Mouse (Mus musculus) heart, postnatal 0 days (tissue): ENCODE results near the gene Smpd4. TPM values are rescaled to one million over a fixed set of nuclear protein-coding genes. Genes with fewer than 3 reads are reported as not detected.

Experiments
- ATAC-seq: fragments of 200-750 bp; cut with Nextera tagmentation; 2 replicates; pipeline ENCODE4 v1.8.0; 2017; ENCODE audit warnings: low read depth, moderate number of reproducible peaks, moderate library complexity; ENCODE audit not compliant: insufficient read depth
- DNase-seq: peaks from one replicate; pipeline ENCODE4 v3.0.0-alpha.2; 2016; ENCODE audit warnings: low spot score
- H3K27ac ChIP-seq: fragments of 300-500 bp; sonication (generic); 2 replicates; pipeline ENCODE4 v1.5.1; 2014; ENCODE audit warnings: low read depth, mild to moderate bottlenecking
- H3K27me3 ChIP-seq: fragments of 300-500 bp; sonication (generic); 2 replicates; pipeline ENCODE4 v1.6.1; 2014; ENCODE audit warnings: low read length, mixed read lengths; ENCODE audit not compliant: control insufficient read depth, insufficient read depth
- H3K36me3 ChIP-seq: fragments of 300-500 bp; sonication (generic); replicated peaks from 2 replicates; pipeline ENCODE4 v1.6.1; 2014; ENCODE audit warnings: low read length, mixed read lengths; ENCODE audit not compliant: control insufficient read depth, insufficient read depth
- H3K4me1 ChIP-seq: fragments of 300-500 bp; sonication (generic); 2 replicates; pipeline ENCODE4 v1.6.1; 2014; ENCODE audit warnings: antibody characterized with exemption; ENCODE audit not compliant: control insufficient read depth, insufficient read depth
- H3K4me2 ChIP-seq: fragments of 300-500 bp; sonication (generic); 2 replicates; pipeline ENCODE4 v1.6.1; 2014; ENCODE audit warnings: low read depth, mild to moderate bottlenecking, low read length, moderate library complexity
- H3K4me3 ChIP-seq: fragments of 300-500 bp; sonication (generic); 2 replicates; pipeline ENCODE4 v1.5.1; 2014; ENCODE audit warnings: low read depth, low read length
- H3K9ac ChIP-seq: fragments of 300-500 bp; sonication (generic); replicated peaks from 2 replicates; pipeline ENCODE4 v1.6.1; 2014; ENCODE audit warnings: low read depth, low read length, mixed read lengths
- H3K9me3 ChIP-seq: fragments of 300-500 bp; sonication (generic); replicated peaks from 2 replicates; pipeline ENCODE4 v1.6.1; 2016; ENCODE audit warnings: low read length; ENCODE audit not compliant: control insufficient read depth
- CTCF ChIP-seq: IDR thresholded peaks from 2 replicates; pipeline ENCODE4 v1.5.1; 2016; ENCODE audit warnings: antibody characterized with exemption, control low read depth, low read depth
- EP300 ChIP-seq: IDR thresholded peaks from 2 replicates; pipeline ENCODE4 v1.6.1; 2016; ENCODE audit warnings: antibody characterized with exemption, low read depth
- WGBS: fragments of 180-500 bp; shearing (Covaris S2); extraction: QIAGEN DNeasy Blood & Tissue Kit; methylation state at CpG from one replicate; pipeline ENCODE4 v1.1.7; 2014; 5-methylcytosine and 5-hydroxymethylcytosine counted together
- polyA plus RNA-seq: library from polyadenylated mRNA; unstranded; fragments of >200 nt; fragmentation: Nextera tagmentation; extraction: Ambion mirVana; gene quantifications from 2 replicates; pipeline ENCODE4 v1.2.1, GENCODE M21; 2015
- total RNA-seq: library from RNA; depleted of rRNA; stranded (reverse); fragments of >200 nt; gene quantifications from 2 replicates; pipeline ENCODE4 v1.2.3, GENCODE M21; 2014; ENCODE audit warnings: low replicate concordance; rRNA removed

The Smpd4 gene
- total and polyA plus RNA-seq, 2 experiments from 2014 or later: 10.1 to 18.2 TPM

GRCm38 (mm10) chr16:17652607-17653006, 33.5 kb downstream of the Smpd4 start:
- Histone ChIP-seq H3K36me3 (peaks cover 55% of the 10 kb centered on the region), H3K27ac (no peak overlapping the region)

GRCm38 (mm10) chr16:17653601-17654000, 34.4 kb downstream of the Smpd4 start:
- peaks cover 60% of the 10 kb centered on the region for H3K36me3 ChIP-seq

More at GRCm38 (mm10) chr16:17652607-17653006, 33.5 kb downstream of the Smpd4 start:
- H3K9me3 ChIP-seq: no peaks in the 10 kb centered on the region
- TF ChIP-seq CTCF (no peak), EP300 (no peak)
- H3K9ac ChIP-seq: no peak overlapping the region
- ATAC-seq: peak; percentile 28; the same call in 1 of the 2 replicates
- H3K4me2 ChIP-seq: no peak overlapping the region
- no peaks in the 10 kb centered on the region for H3K27me3 ChIP-seq
- WGBS: 65% methylated on average over 4 of the region's 4 CpGs
- H3K4me3 ChIP-seq: no peak overlapping the region
- no peak for DNase-seq
- H3K4me1 ChIP-seq: peaks cover 5% of the 10 kb centered on the region; the same call in 1 of the 2 replicates

GRCm38 (mm10) chr16:17654188-17654795, 35.1 kb downstream of the Smpd4 start:
- no peak overlapping the region for H3K9ac ChIP-seq
- WGBS: 79% methylated on average over 4 of the region's 4 CpGs
- no peak overlapping the region for H3K27ac ChIP-seq
- no peak overlapping the region for H3K4me3 ChIP-seq
- ATAC-seq (no peak), DNase-seq (no peak)
- peaks cover 61% of the 10 kb centered on the region for H3K36me3 ChIP-seq
- H3K4me2 ChIP-seq: no peak overlapping the region
- H3K4me1 ChIP-seq: peaks cover 5% of the 10 kb centered on the region; the same call in 1 of the 2 replicates
- H3K27me3 ChIP-seq: no peaks in the 10 kb centered on the region
- TF ChIP-seq CTCF (no peak), EP300 (no peak)
- no peaks in the 10 kb centered on the region for H3K9me3 ChIP-seq

More at GRCm38 (mm10) chr16:17653601-17654000, 34.4 kb downstream of the Smpd4 start:
- TF ChIP-seq CTCF (no peak), EP300 (no peak)
- Histone ChIP-seq H3K4me1 (peaks cover 5% of the 10 kb centered on the region; the same call in 1 of the 2 replicates), H3K9me3 (no peaks in the 10 kb centered on the region), H3K4me2 (no peak overlapping the region), H3K4me3 (no peak overlapping the region), H3K9ac (no peak overlapping the region), H3K27me3 (no peaks in the 10 kb centered on the region), H3K27ac (no peak overlapping the region)
- ATAC-seq (no peak), DNase-seq (no peak)
- WGBS: 96% methylated on average over 5 of the region's 5 CpGs

GRCm38 (mm10) chr16:17656212-17656871, 37.2 kb downstream of the Smpd4 start:
- Histone ChIP-seq H3K4me1 (peaks cover 5% of the 10 kb centered on the region; the same call in 1 of the 2 replicates), H3K36me3 (peaks cover 67% of the 10 kb centered on the region), H3K27me3 (no peaks in the 10 kb centered on the region), H3K4me3 (no peak overlapping the region), H3K9ac (no peak overlapping the region), H3K27ac (no peak overlapping the region), H3K9me3 (no peaks in the 10 kb centered on the region), H3K4me2 (no peak overlapping the region)
- 38% methylated on average over 5 of the region's 5 CpGs for WGBS
- TF ChIP-seq CTCF (no peak), EP300 (no peak)
- no peak for DNase-seq
- peak; percentile 42 for ATAC-seq

- Histone ChIP-seq H3K9ac (no peak overlapping the region), H3K27me3 (no peaks in the 10 kb centered on the region), H3K36me3 (peaks cover 76% of the 10 kb centered on the region), H3K9me3 (no peaks in the 10 kb centered on the region), H3K27ac (no peak overlapping the region), H3K4me1 (no peaks in the 10 kb centered on the region), H3K4me2 (no peak overlapping the region), H3K4me3 (no peak overlapping the region)
- no peak for ATAC-seq
- no peak for TF ChIP-seq CTCF
- no peak for TF ChIP-seq EP300
- DNase-seq: no peak
These were observed 46.4 kb downstream of the Smpd4 start for GRCm38 (mm10) chr16:17665568-17665967.

- DNase-seq (no peak), ATAC-seq (no peak)
- H3K4me1 ChIP-seq: no peaks in the 10 kb centered on the region
- no peak overlapping the region for H3K27ac ChIP-seq
- H3K36me3 ChIP-seq: peaks cover 78% of the 10 kb centered on the region
- H3K4me3 ChIP-seq: no peak overlapping the region
- TF ChIP-seq EP300 (no peak), CTCF (no peak)
- no peaks in the 10 kb centered on the region for H3K27me3 ChIP-seq
- no peaks in the 10 kb centered on the region for H3K9me3 ChIP-seq
- no peak overlapping the region for H3K9ac ChIP-seq
- no peak overlapping the region for H3K4me2 ChIP-seq
These were observed 50.7 kb downstream of the Smpd4 start for GRCm38 (mm10) chr16:17669886-17670285.

Other genes with a start within 250 kb of the Smpd4 start
- gene Snap29, start 213.4 kb upstream of the Smpd4 start, total RNA-seq: 20.3 and 22.3 TPM in 2 replicates
- 8.3 and 8.5 TPM in 2 replicates for gene Snap29, start 213.4 kb upstream of the Smpd4 start, polyA plus RNA-seq
- gene Pi4ka, start 213.0 kb upstream of the Smpd4 start, total RNA-seq: 49.2 and 60.0 TPM in 2 replicates
- 16.9 and 18.5 TPM in 2 replicates for gene Pi4ka, start 213.0 kb upstream of the Smpd4 start, polyA plus RNA-seq
- gene Crkl, start 167.4 kb upstream of the Smpd4 start, total RNA-seq: 26.0 and 45.2 TPM in 2 replicates
- 25.3 and 29.6 TPM in 2 replicates for gene Crkl, start 167.4 kb upstream of the Smpd4 start, polyA plus RNA-seq
- 0.08 and 0.15 TPM in 2 replicates for gene Aifm3, start 129.7 kb upstream of the Smpd4 start, total RNA-seq
- 0.41 and 0.48 TPM in 2 replicates for gene Aifm3, start 129.7 kb upstream of the Smpd4 start, polyA plus RNA-seq
- 119 and 122 TPM in 2 replicates for gene Lztr1, start 110.7 kb upstream of the Smpd4 start, total RNA-seq
- gene Lztr1, start 110.7 kb upstream of the Smpd4 start, polyA plus RNA-seq: 27.2 and 27.4 TPM in 2 replicates
- gene Thap7, start 88.2 kb upstream of the Smpd4 start, total RNA-seq: 40.9 and 49.2 TPM in 2 replicates
- gene Thap7, start 88.2 kb upstream of the Smpd4 start, polyA plus RNA-seq: 28.8 and 31.9 TPM in 2 replicates
- not detected in 2 replicates for gene Lrrc74b, start 58.1 kb upstream of the Smpd4 start, total RNA-seq
- gene Lrrc74b, start 58.1 kb upstream of the Smpd4 start, polyA plus RNA-seq: 0.10 and 0.44 TPM in 2 replicates
- gene P2rx6, start 57.5 kb upstream of the Smpd4 start, total RNA-seq: 0.31 TPM in 1 of 2 replicates, not detected in the other
- gene P2rx6, start 57.5 kb upstream of the Smpd4 start, polyA plus RNA-seq: 0.47 and 0.70 TPM in 2 replicates
- gene Slc7a4, start 36.1 kb upstream of the Smpd4 start, total RNA-seq: 28.2 and 33.4 TPM in 2 replicates
- gene Slc7a4, start 36.1 kb upstream of the Smpd4 start, polyA plus RNA-seq: 5.7 and 7.4 TPM in 2 replicates
- gene Ccdc74a, start 27.1 kb downstream of the Smpd4 start, total RNA-seq: 3.6 TPM in 1 of 2 replicates, not detected in the other
- 1.5 and 2.5 TPM in 2 replicates for gene Ccdc74a, start 27.1 kb downstream of the Smpd4 start, polyA plus RNA-seq
- gene Med15, start 113.5 kb downstream of the Smpd4 start, total RNA-seq: 40.2 and 63.7 TPM in 2 replicates
- 18.0 and 18.6 TPM in 2 replicates for gene Med15, start 113.5 kb downstream of the Smpd4 start, polyA plus RNA-seq
- gene Klhl22, start 140.3 kb downstream of the Smpd4 start, total RNA-seq: 42.0 and 47.4 TPM in 2 replicates
- gene Klhl22, start 140.3 kb downstream of the Smpd4 start, polyA plus RNA-seq: 21.7 and 23.0 TPM in 2 replicates
- gene Scarf2, start 177.9 kb downstream of the Smpd4 start, total RNA-seq: 19.3 and 25.4 TPM in 2 replicates
- 2.6 and 2.8 TPM in 2 replicates for gene Scarf2, start 177.9 kb downstream of the Smpd4 start, polyA plus RNA-seq
- gene B830017H08Rik, start 213.8 kb downstream of the Smpd4 start, total RNA-seq: not detected in 2 replicates
- not detected in 2 replicates for gene B830017H08Rik, start 213.8 kb downstream of the Smpd4 start, polyA plus RNA-seq
- 0.27 and 1.1 TPM in 2 replicates for gene Car15, start 219.0 kb downstream of the Smpd4 start, total RNA-seq
- gene Car15, start 219.0 kb downstream of the Smpd4 start, polyA plus RNA-seq: 0.25 and 0.44 TPM in 2 replicates